Mouse (Mus musculus) cerebellum, adult 2 months (tissue): ENCODE data around the gene Map9. TPM values are rescaled to one million over a fixed set of nuclear protein-coding genes. Genes with fewer than 3 reads are reported as not detected.
"Not testable (repeated sequence)": the region's sequence is repeated elsewhere in the genome, so short reads cannot be mapped to it uniquely, and the experiment has no call there.

Experiments used
- DNase-seq, 2 experiments: peaks; one replicate each; pipeline ENCODE4 v3.0.0; 2021
- H3K27ac ChIP-seq: fragments of 200-500 bp; 2 replicates; pipeline ENCODE4 v1.5.1; 2012; ENCODE audit warnings: low read length, control low read depth, inconsistent platforms; ENCODE audit not compliant: insufficient read depth
- H3K27me3 ChIP-seq: fragments of 200-500 bp; 2 replicates; pipeline ENCODE4 v1.6.1; 2012; ENCODE audit warnings: inconsistent platforms, mild to moderate bottlenecking, low read length, moderate library complexity; ENCODE audit not compliant: control insufficient read depth, insufficient read depth
- H3K4me1 ChIP-seq: fragments of 200-500 bp; 2 replicates; pipeline ENCODE4 v1.6.1; 2011; ENCODE audit warnings: low read length; ENCODE audit not compliant: control insufficient read depth, insufficient read depth
- H3K4me3 ChIP-seq: fragments of 200-500 bp; replicated peaks from 2 replicates; pipeline ENCODE3; 2011; ENCODE audit warnings: mild to moderate bottlenecking, low read depth, low read length, control low read depth; ENCODE audit not compliant: insufficient read depth
- CTCF ChIP-seq: fragments of 200-500 bp; IDR thresholded peaks from 2 replicates; pipeline ENCODE4 v1.5.1; 2011; ENCODE audit warnings: low read depth, mild to moderate bottlenecking, control low read depth, low read length, moderate library complexity, borderline replicate concordance; ENCODE audit not compliant: insufficient read depth
- POLR2A ChIP-seq: fragments of 200-500 bp; IDR thresholded peaks from 2 replicates; pipeline ENCODE4 v1.6.1; 2011; ENCODE audit warnings: low read length, control low read depth, borderline replicate concordance; ENCODE audit not compliant: insufficient read depth
- WGBS: fragments of 180-500 bp; shearing (Covaris S2); methylation state at CpG from one replicate; pipeline ENCODE4 v1.1.7; 2018; 5-methylcytosine and 5-hydroxymethylcytosine counted together
- polyA plus RNA-seq: library from polyadenylated mRNA; depleted of rRNA; stranded (reverse); fragments of >200 nt; gene quantifications from 2 replicates; pipeline ENCODE4 v1.2.3, GENCODE M21; 2012; rRNA removed

The Map9 gene
- 15.9 and 16.1 TPM in 2 replicates for polyA plus RNA-seq

- no peaks in the 10 kb centered on the region for H3K4me1 ChIP-seq
- TF ChIP-seq POLR2A (peak; percentile 72; the same call in 1 of the 2 replicates), CTCF (no peak)
- no peak within 1 kb of the TSS for H3K27ac ChIP-seq
- no peaks in the 10 kb centered on the region for H3K27me3 ChIP-seq
- H3K4me3 ChIP-seq, result peak within 1 kb of the TSS; percentile 65
- DNase-seq, result peak; percentile 97 to 100
- under 1% methylated on average over 54 of the region's 54 CpGs for WGBS
These were observed at the start of gene Map9 for GRCm38 (mm10) chr3:82357797-82358524. Map9 (plus strand) TSS chr3:82358044.

GRCm38 (mm10) chr3:82315728-82316127 is 42.1 kb upstream of the Map9 start:
- no peak for DNase-seq
- Histone ChIP-seq H3K27me3 (no peaks in the 10 kb centered on the region), H3K4me3 (no peak overlapping the region), H3K4me1 (no peaks in the 10 kb centered on the region), H3K27ac (no peak overlapping the region)
- TF ChIP-seq POLR2A (no peak), CTCF (no peak)
- 97% methylated on average over 4 of the region's 4 CpGs for WGBS

GRCm38 (mm10) chr3:82326736-82327135 is 31.1 kb upstream of the Map9 start:
- 100% methylated on average over 1 of the region's 1 CpGs for WGBS
- H3K27ac ChIP-seq, H3K27me3 ChIP-seq, DNase-seq, H3K4me1 ChIP-seq, H3K4me3 ChIP-seq: not testable (repeated sequence)

GRCm38 (mm10) chr3:82332067-82332466 is 25.8 kb upstream of the Map9 start:
- WGBS, result 100% methylated on average over 1 of the region's 1 CpGs
- TF ChIP-seq CTCF, result no peak
- TF ChIP-seq POLR2A, result no peak
- Histone ChIP-seq H3K4me3 (no peak overlapping the region), H3K27ac (no peak overlapping the region), H3K27me3 (no peaks in the 10 kb centered on the region), H3K4me1 (no peaks in the 10 kb centered on the region)
- no peak for DNase-seq

GRCm38 (mm10) chr3:82332536-82332935 is 25.3 kb upstream of the Map9 start:
- no peak for TF ChIP-seq CTCF
- TF ChIP-seq POLR2A, result no peak
- no peak overlapping the region for H3K4me3 ChIP-seq
- H3K27me3 ChIP-seq, result no peaks in the 10 kb centered on the region
- H3K4me1 ChIP-seq, result no peaks in the 10 kb centered on the region
- DNase-seq, result no peak
- H3K27ac ChIP-seq, result no peak overlapping the region
- 67% methylated on average over 4 of the region's 4 CpGs for WGBS

- WGBS, result 7% methylated on average over 16 of the region's 16 CpGs
- DNase-seq, result peak; percentile 51 to 57
- Histone ChIP-seq H3K4me1 (no peaks in the 10 kb centered on the region), H3K4me3 (no peak overlapping the region), H3K27ac (no peak overlapping the region), H3K27me3 (no peaks in the 10 kb centered on the region)
- no peak for TF ChIP-seq POLR2A
- TF ChIP-seq CTCF, result peak; percentile 91
These were observed 24.5 kb upstream of the Map9 start for GRCm38 (mm10) chr3:82333128-82333969.

GRCm38 (mm10) chr3:82340111-82340510 is 17.7 kb upstream of the Map9 start:
- no peak overlapping the region for H3K27ac ChIP-seq
- DNase-seq, result no peak
- TF ChIP-seq CTCF (no peak), POLR2A (no peak)
- no peaks in the 10 kb centered on the region for H3K4me1 ChIP-seq
- no peak overlapping the region for H3K4me3 ChIP-seq
- WGBS, result 80% methylated on average over 10 of the region's 10 CpGs
- H3K27me3 ChIP-seq, result no peaks in the 10 kb centered on the region

GRCm38 (mm10) chr3:82348277-82348860 is 9.5 kb upstream of the Map9 start:
- WGBS, result 59% methylated on average over 2 of the region's 2 CpGs
- H3K4me3 ChIP-seq, result no peak overlapping the region
- no peaks in the 10 kb centered on the region for H3K27me3 ChIP-seq
- no peaks in the 10 kb centered on the region for H3K4me1 ChIP-seq
- DNase-seq, result no peak
- H3K27ac ChIP-seq, result no peak overlapping the region
- TF ChIP-seq CTCF (no peak), POLR2A (no peak)
